Mouse (Mus musculus): ENCODE data around the gene Prr11.
"Not testable (repeated sequence)": the region's sequence is repeated elsewhere in the genome, so short reads cannot be mapped to it uniquely, and the experiment has no call there.

Prr11 gene

DNA sequence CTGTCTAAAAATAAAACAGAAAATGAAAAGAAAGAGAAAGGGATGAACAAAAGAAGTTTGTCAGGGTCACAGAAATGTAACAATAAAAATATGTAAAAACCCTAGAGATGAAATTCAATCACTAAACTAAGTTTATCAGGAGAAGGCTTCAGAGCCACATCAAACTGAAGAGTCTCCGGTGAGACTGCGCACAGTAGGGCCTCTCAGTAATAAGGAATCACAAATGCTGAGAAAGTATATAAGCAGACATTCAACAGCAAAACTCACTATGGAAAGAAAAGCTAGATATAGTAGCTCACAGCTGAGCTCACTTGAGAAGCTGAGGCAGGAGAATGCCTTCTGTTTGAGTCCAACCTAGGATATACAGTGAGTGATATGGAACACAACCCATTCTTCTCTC lies 48.1 kb downstream of the Prr11 start:
- in situ Hi-C loops (cut with MboI; ENCODE audit: low pct_unique_long_range_greater_than_20kb in 1 of 2, low sequenced_read_pairs in 2 of 2, unreplicated experiment in 1 of 2), result no loop called here

DNA sequence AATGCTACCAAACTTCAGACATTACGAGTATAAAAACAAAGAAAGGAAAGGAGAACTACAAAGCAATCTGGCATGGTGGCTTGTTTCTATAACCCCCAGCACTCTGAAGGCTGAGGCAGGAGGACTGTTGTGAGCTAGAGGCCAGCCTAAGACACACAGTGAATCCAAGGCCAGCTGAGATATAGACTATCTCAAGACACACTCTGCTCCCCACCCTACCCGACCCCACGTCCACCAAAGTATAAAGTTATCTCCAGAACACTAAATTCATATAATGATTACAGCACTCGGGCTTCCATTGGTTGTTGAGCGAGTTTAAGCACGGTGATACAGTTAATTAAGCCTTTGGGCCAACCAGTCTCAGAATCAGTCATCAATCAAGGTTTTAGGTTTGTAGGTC lies 52.2 kb downstream of the Prr11 start:
- in situ Hi-C loops (cut with MboI; ENCODE audit: low pct_unique_long_range_greater_than_20kb in 1 of 2, low sequenced_read_pairs in 2 of 2, unreplicated experiment in 1 of 2), result no loop called here

DNA sequence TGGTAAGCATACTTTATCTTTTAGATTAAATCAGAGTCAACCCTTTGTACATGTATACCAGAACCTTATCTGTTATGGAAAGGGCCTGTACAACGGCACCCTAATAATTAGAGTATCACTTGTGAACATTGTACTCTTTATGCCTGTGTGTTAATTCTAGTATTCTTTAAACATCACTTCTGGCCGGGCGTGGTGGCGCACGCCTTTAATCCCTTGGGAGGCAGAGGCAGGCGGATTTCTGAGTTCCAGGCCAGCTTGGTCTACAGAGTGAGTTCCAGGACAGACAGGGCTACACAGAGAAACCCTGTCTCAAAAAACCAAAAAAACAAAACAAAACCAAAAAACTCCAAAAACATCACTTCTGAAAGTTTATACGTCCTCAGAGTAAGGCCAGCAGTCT lies 59.6 kb downstream of the Prr11 start:
- in situ Hi-C loops (cut with MboI; ENCODE audit: low pct_unique_long_range_greater_than_20kb in 1 of 2, low sequenced_read_pairs in 2 of 2, unreplicated experiment in 1 of 2), result not testable (repeated sequence)

DNA sequence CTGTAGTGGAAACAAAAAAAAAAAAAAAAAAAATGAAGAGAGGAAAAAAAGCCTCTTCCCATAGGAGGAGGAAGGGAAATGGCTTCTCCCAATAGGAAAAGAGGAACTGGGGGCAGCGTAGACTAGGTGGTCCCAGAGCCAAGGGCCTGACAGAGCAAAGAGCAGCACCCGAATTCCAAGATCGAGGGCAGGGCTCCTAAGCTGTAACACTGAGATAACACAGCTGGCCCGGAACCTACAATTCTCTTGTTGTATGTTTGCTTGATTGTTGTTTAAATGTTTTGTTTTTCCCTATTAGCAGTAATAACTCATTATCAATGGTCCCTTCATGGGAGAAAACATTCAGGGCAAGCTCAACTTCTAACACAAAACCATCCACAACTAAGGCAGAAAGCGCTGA lies 61.5 kb downstream of the Prr11 start:
- in situ Hi-C loops (cut with MboI; ENCODE audit: low pct_unique_long_range_greater_than_20kb in 1 of 2, low sequenced_read_pairs in 2 of 2, unreplicated experiment in 1 of 2), result no loop called here

DNA sequence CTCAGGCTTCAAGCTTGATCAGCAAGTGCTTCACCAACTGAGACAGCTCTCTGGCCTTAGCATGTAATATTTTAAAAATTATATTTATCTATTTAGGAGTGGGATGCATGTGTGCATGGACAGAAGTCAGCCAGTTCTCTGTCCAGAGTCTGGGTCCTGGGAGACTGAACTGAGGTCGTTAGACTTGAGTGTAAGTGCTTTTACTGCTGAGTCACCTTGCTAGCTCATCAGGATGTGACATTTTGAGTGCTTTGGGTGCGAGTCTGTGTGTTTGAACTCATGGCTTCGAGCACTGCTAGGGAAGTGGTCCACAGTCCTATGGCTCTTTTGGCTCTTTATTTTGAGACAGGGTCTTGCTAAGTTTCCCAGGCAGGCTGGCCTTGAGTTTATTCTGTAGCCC lies 65.5 kb downstream of the Prr11 start:
- in situ Hi-C loops (cut with MboI; ENCODE audit: low pct_unique_long_range_greater_than_20kb in 1 of 2, low sequenced_read_pairs in 2 of 2, unreplicated experiment in 1 of 2), result no loop called here

DNA sequence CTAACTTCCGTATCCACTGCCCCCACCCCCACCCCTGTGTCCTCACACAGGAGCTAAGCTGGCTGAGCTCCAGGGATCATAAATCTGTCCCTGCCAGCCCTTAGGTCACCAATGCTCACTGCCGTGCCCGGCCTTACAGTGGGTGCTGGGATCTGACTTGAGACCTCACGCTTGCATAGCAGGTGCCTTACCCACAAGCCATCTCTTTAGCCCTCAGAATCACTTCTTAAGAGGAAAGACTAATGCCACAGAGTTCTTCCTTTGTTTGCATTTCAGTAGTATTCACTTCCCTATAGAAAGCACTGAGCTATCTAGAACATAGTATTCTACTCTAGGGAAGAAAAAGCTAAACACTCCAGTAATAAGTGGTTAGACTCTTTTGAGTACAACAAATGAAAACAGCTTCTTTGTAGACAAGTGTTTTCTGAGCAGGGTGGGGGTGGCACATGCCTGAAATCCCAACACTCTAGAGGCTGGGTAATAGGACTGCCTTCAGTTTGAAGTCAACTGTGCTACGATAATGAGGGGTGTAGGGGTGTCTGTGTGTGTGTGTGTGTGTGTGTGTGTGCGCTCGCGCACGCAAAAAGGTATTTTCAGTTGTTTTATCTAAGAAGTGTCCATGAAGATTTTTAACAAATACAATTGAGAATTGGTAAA lies 69.1 kb downstream of the Prr11 start:
- in situ Hi-C loops (cut with MboI; ENCODE audit: low pct_unique_long_range_greater_than_20kb in 1 of 2, low sequenced_read_pairs in 2 of 2, unreplicated experiment in 1 of 2), result no loop called here
